Mouse (Mus musculus) heart, embryonic 11.5 days (tissue): ENCODE measurements around the gene Pfkp. TPM values are rescaled to one million over a fixed set of nuclear protein-coding genes. Genes with fewer than 3 reads are reported as not detected.

Experiments
- ATAC-seq: fragments of 200-750 bp; cut with Nextera tagmentation; replicated peaks from 2 replicates; pipeline ENCODE4 v1.8.0; 2017; ENCODE audit warnings: moderate library complexity; ENCODE audit not compliant: insufficient number of reproducible peaks, low FRiP score, low TSS enrichment
- H3K27ac ChIP-seq: fragments of 300-500 bp; sonication (generic); 2 replicates; pipeline ENCODE4 v1.5.1; 2014; ENCODE audit warnings: mild to moderate bottlenecking, low read depth, low read length
- H3K27me3 ChIP-seq: fragments of 300-500 bp; sonication (generic); 2 replicates; pipeline ENCODE4 v1.6.1; 2014; ENCODE audit warnings: mild to moderate bottlenecking, low read length, mixed read lengths; ENCODE audit not compliant: control insufficient read depth, insufficient read depth
- H3K36me3 ChIP-seq: fragments of 300-500 bp; sonication (generic); 2 replicates; pipeline ENCODE4 v1.6.1; 2014; ENCODE audit warnings: mild to moderate bottlenecking, low read length, moderate library complexity, mixed read lengths; ENCODE audit not compliant: control insufficient read depth, insufficient read depth
- H3K4me1 ChIP-seq: fragments of 300-500 bp; sonication (generic); 2 replicates; pipeline ENCODE4 v1.6.1; 2014; ENCODE audit warnings: low read length; ENCODE audit not compliant: control insufficient read depth, insufficient read depth
- H3K4me2 ChIP-seq: fragments of 300-500 bp; sonication (generic); 2 replicates; pipeline ENCODE4 v1.6.1; 2014; ENCODE audit warnings: mild to moderate bottlenecking, moderate library complexity
- H3K4me3 ChIP-seq: fragments of 300-500 bp; sonication (generic); 2 replicates; pipeline ENCODE4 v1.5.1; 2014; ENCODE audit warnings: low read depth, low read length
- H3K9ac ChIP-seq: fragments of 300-500 bp; sonication (generic); 2 replicates; pipeline ENCODE4 v1.6.1; 2014; ENCODE audit warnings: mild to moderate bottlenecking, low read depth, low read length, moderate library complexity
- H3K9me3 ChIP-seq: fragments of 300-500 bp; sonication (generic); replicated peaks from 2 replicates; pipeline ENCODE4 v1.6.1; 2016; ENCODE audit warnings: low read length; ENCODE audit not compliant: control insufficient read depth
- WGBS: fragments of 180-500 bp; shearing (Covaris S2); extraction: QIAGEN DNeasy Blood & Tissue Kit; methylation state at CpG from one replicate; pipeline ENCODE4 v1.1.7; 2014; ENCODE audit not compliant: insufficient replicate concordance; 5-methylcytosine and 5-hydroxymethylcytosine counted together
- polyA plus RNA-seq: library from polyadenylated mRNA; unstranded; fragments of >200 nt; fragmentation: Nextera tagmentation; extraction: Ambion mirVana; gene quantifications from 2 replicates; pipeline ENCODE4 v1.2.1, GENCODE M21; 2014

Gene Pfkp
- polyA plus RNA-seq, 1 experiment from 2014 or later = 143 TPM

GRCm38 (mm10) chr13:6628998-6629764 lies 19.4 kb downstream of the Pfkp start:
- Histone ChIP-seq H3K27ac (no peak overlapping the region), H3K27me3 (no peaks in the 10 kb centered on the region), H3K4me1 (peaks cover 35% of the 10 kb centered on the region), H3K4me2 (no peak overlapping the region), H3K9me3 (no peaks in the 10 kb centered on the region), H3K9ac (no peak overlapping the region), H3K36me3 (no peaks in the 10 kb centered on the region; the same call in 1 of the 2 replicates), H3K4me3 (no peak overlapping the region)
- ATAC-seq = no peak
- WGBS = 86% methylated on average over 14 of the region's 14 CpGs

- Histone ChIP-seq H3K27ac (no peak overlapping the region), H3K4me3 (no peak overlapping the region), H3K4me2 (no peak overlapping the region), H3K27me3 (no peaks in the 10 kb centered on the region), H3K36me3 (no peaks in the 10 kb centered on the region; the same call in 1 of the 2 replicates), H3K9ac (no peak overlapping the region), H3K4me1 (peaks cover 26% of the 10 kb centered on the region), H3K9me3 (no peaks in the 10 kb centered on the region)
- ATAC-seq = no peak
- WGBS = 79% methylated on average over 3 of the region's 3 CpGs
Measured at GRCm38 (mm10) chr13:6628261-6628660, 20.3 kb downstream of the Pfkp start.

GRCm38 (mm10) chr13:6627352-6627751 lies 21.2 kb downstream of the Pfkp start:
- Histone ChIP-seq H3K9ac (no peak overlapping the region), H3K9me3 (no peaks in the 10 kb centered on the region), H3K4me2 (no peak overlapping the region), H3K27ac (no peak overlapping the region), H3K36me3 (no peaks in the 10 kb centered on the region; the same call in 1 of the 2 replicates), H3K4me1 (peaks cover 16% of the 10 kb centered on the region), H3K27me3 (no peaks in the 10 kb centered on the region), H3K4me3 (no peak overlapping the region)
- no peak for ATAC-seq
- WGBS = 95% methylated on average over 3 of the region's 3 CpGs

GRCm38 (mm10) chr13:6626508-6627114 lies 22.0 kb downstream of the Pfkp start:
- no peak for ATAC-seq
- no peaks in the 10 kb centered on the region; the same call in 1 of the 2 replicates for H3K36me3 ChIP-seq
- WGBS = 53% methylated on average over 4 of the region's 4 CpGs

GRCm38 (mm10) chr13:6625942-6626341 lies 22.6 kb downstream of the Pfkp start:
- no peak overlapping the region for H3K27ac ChIP-seq
- ATAC-seq = no peak
- 66% methylated on average over 3 of the region's 3 CpGs for WGBS
- H3K4me3 ChIP-seq = no peak overlapping the region
- no peaks in the 10 kb centered on the region for H3K27me3 ChIP-seq
- no peaks in the 10 kb centered on the region; the same call in 1 of the 2 replicates for H3K36me3 ChIP-seq
- no peak overlapping the region for H3K9ac ChIP-seq
- H3K9me3 ChIP-seq = no peaks in the 10 kb centered on the region
- peaks cover 10% of the 10 kb centered on the region for H3K4me1 ChIP-seq
- H3K4me2 ChIP-seq = no peak overlapping the region

More at GRCm38 (mm10) chr13:6626508-6627114, 22.0 kb downstream of the Pfkp start:
- Histone ChIP-seq H3K9ac (no peak overlapping the region), H3K9me3 (no peaks in the 10 kb centered on the region), H3K4me3 (no peak overlapping the region), H3K4me2 (no peak overlapping the region), H3K27me3 (no peaks in the 10 kb centered on the region), H3K4me1 (peaks cover 10% of the 10 kb centered on the region), H3K27ac (no peak overlapping the region)

GRCm38 (mm10) chr13:6624604-6625003 lies 24.0 kb downstream of the Pfkp start:
- Histone ChIP-seq H3K4me3 (no peak overlapping the region), H3K4me1 (peaks cover 5% of the 10 kb centered on the region), H3K4me2 (no peak overlapping the region), H3K9me3 (no peaks in the 10 kb centered on the region), H3K27me3 (no peaks in the 10 kb centered on the region), H3K36me3 (peaks cover 3% of the 10 kb centered on the region), H3K27ac (no peak overlapping the region), H3K9ac (no peak overlapping the region)
- 74% methylated on average over 2 of the region's 2 CpGs for WGBS
- ATAC-seq = no peak

- Histone ChIP-seq H3K4me3 (no peak overlapping the region), H3K9me3 (no peaks in the 10 kb centered on the region), H3K4me1 (peaks cover 2% of the 10 kb centered on the region), H3K27me3 (no peaks in the 10 kb centered on the region), H3K4me2 (no peak overlapping the region), H3K9ac (no peak overlapping the region), H3K27ac (no peak overlapping the region), H3K36me3 (peaks cover 3% of the 10 kb centered on the region)
- no peak for ATAC-seq
- WGBS = 76% methylated on average over 4 of the region's 4 CpGs
Measured at GRCm38 (mm10) chr13:6624121-6624520, 24.5 kb downstream of the Pfkp start.

GRCm38 (mm10) chr13:6621831-6622230 lies 26.7 kb downstream of the Pfkp start:
- no peak for ATAC-seq
- no peak overlapping the region for H3K4me3 ChIP-seq
- peaks cover 5% of the 10 kb centered on the region for H3K36me3 ChIP-seq
- no peak overlapping the region for H3K4me2 ChIP-seq
- whole genome bisulfite sequencing = 87% methylated on average over 20 of the region's 20 CpGs
- peaks cover 2% of the 10 kb centered on the region; the same call in 1 of the 2 replicates for H3K4me1 ChIP-seq
- H3K9ac ChIP-seq = no peak overlapping the region
- H3K9me3 ChIP-seq = no peaks in the 10 kb centered on the region
- H3K27me3 ChIP-seq = no peaks in the 10 kb centered on the region
- no peak overlapping the region for H3K27ac ChIP-seq
